Mouse (Mus musculus): ENCODE results near the gene Gna14.

Gna14 gene

DNA sequence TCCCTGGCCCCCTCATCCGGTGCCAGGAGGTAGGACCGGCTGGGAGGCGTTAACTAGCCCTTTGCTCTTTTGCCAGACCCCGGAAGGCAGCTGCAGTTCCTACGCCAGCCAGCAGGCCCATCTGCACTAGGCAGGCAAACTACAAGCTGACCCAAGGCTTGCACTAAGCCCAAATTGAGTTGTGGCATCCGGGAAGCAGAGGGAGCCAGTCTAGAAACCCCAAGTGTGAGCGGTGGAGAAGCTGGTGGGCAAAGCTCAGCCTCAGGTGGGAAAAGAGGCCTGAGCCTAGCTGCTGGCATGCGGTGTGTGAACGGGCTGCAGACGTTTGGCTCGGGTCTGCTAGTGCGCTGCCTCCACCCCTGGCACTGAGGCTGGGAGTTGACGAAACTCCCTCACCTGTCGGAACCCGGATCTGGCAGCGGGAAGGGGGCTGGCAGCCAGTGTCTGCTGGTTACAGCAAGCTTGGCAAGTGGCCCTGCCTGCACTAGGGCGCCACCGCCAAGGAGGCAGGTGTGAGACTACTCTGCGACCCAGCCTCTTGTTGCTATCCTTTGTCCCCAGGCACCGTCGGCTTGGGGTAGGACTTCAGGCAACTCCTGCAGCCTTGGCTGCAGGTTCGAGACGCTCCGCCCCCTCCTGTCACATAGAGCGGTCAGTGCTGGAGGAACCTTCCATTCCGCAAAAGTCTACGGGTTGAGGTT lies at the start of gene Gna14:
Gene Gna14, plus strand, starts transcription at position 232 of the 701 bp plus-strand sequence.
- DNase-seq: peak; percentile 83

DNA sequence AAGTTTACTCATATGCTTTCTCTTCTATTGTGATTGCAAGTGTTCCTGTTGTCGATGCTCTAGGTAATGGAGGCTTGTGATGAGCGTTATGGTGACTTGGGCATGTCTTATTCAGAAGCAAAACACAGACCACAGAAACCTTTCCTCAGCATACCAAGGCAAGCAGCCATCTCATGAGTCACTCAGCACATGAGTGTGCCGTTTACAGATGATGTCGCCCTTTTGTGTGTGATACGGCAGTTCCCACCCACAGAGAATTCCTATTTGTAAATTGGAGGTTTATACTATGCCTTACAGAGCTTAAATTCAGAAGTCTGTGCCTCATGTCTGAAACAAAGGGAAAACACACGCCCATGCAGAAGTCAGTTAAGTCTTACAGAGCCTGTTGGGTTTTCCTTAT lies 49.0 kb upstream of the Gna14 start:
- no peak for DNase-seq

DNA sequence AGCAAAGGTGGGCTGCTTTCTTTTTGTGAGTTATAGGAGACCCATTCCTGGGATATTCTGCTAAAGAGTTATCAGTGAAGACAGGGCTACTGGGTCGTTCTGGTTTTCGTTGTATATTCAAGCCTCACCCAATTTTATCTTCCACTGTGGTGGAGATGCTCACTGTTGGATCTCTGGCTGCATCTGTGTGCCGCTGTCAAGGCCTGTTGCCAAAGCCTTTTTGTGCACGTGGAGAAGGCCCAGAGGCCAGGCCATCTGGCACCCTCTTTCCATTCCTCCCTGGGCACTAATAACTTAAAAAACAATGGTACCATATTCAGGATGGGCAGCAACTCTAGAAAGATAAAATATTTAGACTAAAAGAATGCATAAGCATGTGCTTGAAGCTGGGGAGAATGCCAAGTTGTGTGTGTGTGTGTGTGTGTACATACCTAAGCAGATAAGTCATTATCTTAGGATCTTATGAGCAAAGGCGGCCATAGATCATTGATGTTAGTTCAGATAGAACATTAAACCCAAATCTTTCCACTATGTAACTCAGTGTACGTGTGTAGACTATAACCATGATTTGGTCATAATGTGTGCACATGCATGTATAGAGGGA lies 45.3 kb upstream of the Gna14 start:
- no peak for DNase-seq

DNA sequence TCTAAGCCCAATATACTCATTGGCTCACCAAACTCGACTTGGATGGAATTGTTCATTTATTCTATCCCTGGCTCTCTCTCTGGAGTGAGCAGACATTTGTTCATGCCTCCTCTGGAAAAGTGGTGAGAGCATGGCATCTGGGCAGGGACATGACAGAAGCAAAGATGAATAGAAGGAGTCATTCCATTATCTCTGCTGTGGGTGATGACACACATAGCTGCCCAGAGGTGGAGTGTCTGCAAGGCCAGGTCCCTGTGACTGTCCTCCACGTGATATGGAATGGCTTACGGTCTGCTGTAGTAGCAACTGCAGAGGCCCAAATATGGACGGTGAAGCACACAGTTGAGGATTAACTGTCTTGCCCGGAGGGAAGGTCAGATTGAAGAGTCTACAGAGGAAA lies 41.2 kb upstream of the Gna14 start:
- no peak for DNase-seq

DNA sequence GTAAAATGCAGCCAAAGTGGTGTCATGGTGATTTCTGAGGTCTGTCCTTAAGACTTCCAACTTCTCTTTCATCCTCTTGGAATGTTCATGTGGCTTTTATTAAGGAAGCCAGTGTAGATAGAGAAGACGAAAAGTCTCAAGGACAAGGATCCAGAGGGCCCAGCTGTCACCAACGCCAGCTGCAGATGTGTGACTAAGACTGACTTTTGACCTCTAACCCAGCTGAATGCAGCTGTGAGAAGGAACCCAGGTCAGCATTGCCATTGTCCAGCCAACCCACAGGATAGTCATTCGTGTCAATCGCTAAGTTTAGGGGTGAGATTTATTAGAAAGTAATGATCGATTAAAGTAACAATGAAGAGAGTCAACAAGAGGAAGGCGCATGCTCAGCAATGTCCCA lies 32.5 kb upstream of the Gna14 start:
- DNase-seq: peak; percentile 10

DNA sequence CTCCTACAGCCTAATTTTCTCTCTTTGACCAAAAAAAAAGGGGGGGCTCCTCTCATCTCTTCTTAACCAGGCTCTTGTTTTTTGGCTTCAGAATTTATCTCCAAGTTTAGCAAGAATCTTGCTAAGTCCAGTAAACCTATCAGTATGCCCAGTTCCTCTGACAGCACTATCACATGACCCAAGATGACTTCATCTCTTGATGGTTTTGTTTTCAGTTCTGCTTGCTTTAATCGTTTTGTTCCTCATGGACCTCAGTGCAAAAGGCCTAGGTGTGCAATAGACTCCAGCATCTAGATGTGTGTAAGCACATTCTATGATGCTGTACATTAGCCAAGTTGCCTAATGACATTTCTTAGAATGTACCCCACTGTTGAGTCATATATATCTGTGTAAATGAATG lies 27.8 kb upstream of the Gna14 start:
- no peak for DNase-seq

DNA sequence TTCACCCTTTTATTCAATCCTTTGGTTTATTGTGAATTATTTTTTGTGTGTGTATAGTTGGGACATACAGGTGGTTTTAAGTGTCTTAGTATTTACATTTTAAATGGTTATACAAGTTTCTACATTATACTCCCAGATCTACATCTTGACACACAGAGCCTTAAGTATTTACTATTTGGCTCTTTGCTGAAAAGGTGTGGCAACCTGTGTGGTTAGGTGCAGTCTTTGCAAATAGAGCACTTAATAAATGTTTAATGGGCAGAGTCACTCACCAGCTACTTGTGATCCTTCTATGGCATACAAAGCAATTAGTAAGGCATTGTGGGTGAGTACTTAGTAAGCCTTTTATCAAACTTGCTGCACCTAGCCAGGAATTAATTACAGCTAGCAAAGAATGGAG lies 24.3 kb upstream of the Gna14 start:
- no peak for DNase-seq

DNA sequence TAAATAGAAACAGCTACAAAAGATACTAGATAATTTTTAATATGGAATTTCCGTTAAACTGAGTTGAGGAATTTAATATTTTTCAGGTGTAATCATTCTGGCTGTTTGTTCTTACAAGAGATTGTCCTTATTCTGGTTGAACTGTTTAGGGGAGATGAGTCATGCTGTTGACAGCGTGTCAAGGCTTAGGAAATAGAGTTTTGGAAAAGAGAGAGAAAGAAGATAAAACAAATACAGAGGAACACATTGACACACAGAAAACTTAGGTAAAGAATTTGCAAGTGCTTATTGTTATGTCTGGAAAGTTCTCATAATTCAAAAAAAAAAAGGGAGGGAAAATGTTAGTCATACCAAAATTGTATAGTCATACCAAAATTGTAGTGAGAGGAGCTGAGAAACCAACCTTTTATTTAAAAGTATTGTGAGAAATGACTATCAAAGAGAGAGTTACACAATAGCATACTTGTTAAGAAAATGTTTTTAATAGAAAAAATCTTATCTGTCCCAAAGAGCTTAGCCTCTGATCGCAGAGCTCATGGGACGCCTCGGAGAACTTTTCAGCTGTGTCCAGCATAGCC lies 17.4 kb upstream of the Gna14 start:
- DNase-seq: no peak

DNA sequence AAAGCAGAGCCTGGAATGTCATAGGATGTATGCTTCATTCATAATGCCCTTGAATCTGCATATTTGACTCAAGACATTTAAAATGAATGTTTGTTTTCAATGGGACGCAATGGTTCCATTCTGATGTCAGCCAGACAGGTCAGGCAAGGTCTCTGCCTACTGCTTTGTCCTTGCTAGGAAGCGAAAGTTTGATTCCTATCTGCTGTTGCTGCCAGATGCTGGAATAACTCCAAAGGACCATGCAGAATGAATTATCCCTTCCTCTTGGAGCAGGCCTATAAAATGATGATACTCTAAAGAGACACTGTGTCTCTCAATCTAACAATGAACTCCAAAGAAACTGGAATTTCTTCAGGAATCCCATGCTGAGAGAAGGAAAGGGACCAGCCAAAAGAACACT lies 10.0 kb upstream of the Gna14 start:
- peak; percentile 43 for DNase-seq

DNA sequence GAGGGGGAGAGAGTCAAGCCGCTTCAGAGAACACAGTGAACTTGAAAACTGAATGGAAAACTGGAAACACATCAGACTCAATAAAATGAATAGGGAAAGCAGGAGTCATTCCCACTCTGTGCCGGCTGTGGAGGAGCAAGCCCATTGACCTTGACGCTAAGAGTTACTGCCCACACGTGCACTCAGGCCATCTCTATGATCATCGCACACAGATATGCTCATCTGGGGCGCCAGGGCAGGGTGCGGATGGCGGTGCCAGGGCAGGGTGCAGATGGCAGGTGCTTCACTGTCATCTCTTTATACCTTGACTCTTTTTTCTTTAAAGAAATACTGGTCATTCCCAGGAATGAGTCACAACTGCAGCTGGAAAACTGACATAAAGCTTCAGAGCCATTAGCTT lies 4.2 kb upstream of the Gna14 start:
- DNase-seq: no peak

DNA sequence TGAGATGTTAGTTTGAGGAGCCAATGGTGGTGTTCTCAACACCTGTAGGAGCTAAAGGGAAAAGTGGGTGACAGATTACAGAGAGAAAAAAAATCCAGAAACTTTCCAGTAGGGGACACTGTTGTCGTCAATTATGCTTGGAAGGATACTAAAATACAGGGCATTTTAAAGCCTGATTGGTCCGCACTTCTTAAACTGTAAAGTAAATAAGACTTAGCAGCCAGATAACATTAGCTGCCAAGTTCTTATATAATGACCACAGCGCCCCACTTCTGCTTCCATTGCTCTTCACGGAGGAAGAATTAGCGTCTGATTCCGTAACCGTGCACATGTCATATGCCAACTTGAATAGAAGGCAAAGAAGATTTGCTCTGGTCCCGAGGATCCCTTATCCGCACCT lies 683 bp upstream of the Gna14 start:
- DNase-seq: peak; percentile 62

DNA sequence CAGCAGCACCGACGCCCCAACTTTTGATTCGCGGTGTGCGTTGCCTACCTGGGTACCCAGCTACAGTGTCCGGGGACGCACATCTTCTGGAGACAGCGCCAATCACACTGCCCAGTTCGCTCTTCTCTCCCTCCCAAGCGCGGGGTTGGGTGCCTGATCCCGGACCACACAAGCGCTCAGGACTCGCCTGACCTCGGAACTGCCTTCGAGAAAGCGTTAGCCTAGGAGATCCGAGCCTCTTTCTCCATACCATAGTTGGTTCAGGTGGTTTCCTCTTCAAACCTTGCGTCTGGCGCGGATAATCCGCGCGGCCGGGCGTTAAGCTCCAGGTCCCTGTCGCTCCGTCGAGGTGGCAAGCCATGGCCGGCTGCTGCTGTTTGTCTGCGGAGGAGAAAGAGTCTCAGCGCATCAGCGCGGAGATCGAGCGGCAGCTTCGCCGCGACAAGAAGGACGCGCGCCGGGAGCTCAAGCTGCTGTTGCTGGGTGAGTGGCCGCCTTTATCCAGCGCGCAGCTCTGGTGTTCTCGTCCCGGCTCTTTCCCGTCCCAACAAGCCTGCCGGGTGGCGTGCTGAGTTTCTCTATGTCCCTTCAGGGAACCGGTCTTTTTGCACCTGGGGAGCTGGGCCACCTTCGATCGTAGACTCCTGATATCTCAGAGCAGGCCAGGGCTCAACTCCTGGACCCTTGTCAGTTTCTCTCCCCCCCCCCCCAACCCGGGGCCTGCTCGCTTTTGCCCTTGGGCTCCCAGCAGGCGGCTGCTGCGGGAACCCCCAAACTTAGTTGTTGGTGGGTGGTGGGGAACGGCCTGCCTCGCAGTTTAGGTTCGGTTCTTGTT lies 990 bp downstream of the Gna14 start:
- DNase-seq: peak; percentile 18

DNA sequence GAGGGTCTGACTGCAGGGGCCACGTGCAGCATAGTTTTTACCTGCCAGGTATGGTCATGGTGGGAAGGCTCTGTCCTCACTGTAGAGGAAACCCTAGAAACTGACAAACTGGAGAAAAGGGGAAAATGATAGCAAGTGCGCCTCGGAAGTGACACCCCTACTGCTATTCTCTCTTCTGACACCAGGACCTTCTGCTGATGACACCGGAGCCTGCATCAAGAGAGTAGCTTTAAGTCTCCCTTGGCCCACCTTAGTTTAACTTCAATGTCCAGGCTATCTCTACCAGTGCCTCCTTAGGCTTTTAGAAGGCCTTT lies 1.6 kb downstream of the Gna14 start:
- DNase-seq: no peak

DNA sequence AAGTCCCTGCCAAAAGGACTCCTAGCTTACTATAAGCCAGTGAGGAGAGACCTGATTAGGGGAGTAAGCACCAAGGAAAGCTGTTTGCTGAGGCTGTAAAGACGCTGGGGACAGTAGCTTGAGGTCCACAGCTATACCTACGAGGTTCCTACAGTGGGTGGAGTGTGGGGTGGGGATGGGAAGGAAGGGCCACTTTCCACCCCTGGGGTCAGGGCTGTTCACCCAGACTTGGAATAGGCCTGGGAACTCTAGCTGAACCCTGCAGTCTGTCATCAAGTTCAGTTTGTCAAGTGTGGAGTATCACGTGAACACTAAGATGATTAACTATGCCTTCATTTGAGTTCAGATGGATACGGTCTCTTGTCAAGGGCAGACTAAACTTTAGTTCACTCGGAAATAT lies 2.3 kb downstream of the Gna14 start:
- peak; percentile 68 for DNase-seq

DNA sequence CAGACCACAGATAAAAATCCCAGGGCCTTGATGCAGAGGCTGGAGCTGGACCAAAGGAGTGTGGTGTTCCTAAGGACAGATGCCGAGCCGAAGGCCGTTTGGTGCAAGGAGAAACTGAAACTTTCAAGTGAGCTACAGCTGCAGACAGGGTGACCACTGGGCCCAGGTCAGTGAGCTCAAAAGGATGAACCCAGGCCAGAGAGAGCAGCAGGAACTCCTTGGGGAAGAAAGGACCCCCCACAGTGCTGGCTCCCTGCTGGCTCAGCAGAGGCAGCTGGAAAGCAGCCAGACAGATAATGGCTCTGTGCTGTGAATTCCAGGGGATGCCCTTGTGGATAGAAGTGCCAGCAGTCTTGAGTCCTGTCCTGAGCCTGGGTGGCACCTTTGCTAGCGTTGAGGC lies 3.7 kb downstream of the Gna14 start:
- peak; percentile 78 for DNase-seq

DNA sequence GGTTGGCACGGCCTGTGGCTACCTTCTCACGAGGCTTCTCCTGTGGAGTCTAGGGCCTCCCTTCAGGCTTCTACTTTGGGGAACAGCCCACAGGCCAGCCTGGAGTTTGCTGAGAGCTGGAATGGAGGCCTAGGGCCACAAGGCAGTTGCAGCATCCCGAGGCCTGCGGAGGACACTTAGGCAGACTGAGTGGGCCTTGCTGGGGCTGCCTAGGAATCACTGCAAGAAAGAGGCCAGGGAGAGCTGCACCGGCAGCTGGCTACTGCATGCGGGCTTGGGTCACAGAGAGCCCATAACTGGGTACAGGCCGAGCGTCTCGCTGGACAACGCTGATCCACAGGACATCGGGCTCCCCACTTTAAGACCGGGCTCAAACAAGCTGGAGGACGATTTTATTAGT lies 4.3 kb downstream of the Gna14 start:
- no peak for DNase-seq

DNA sequence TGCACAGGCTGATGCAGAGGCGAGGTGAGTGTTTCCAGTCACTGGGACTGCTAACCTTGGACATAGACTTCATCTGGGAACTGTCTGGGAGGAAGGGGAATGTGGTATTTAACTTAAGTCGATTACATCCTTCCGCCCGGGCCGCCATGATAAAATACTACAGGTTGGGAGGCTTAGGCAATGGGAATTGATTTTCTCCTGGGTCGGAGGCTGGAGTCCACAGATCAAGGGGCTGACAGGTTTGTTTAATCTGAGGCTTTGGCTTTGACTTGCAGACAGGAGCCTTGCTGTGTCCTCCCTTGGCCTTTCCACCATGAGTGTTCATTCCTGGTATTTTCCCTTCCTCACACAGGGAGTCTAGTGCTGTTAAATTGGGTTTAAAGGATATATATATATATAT lies 5.8 kb downstream of the Gna14 start:
- DNase-seq: no peak

DNA sequence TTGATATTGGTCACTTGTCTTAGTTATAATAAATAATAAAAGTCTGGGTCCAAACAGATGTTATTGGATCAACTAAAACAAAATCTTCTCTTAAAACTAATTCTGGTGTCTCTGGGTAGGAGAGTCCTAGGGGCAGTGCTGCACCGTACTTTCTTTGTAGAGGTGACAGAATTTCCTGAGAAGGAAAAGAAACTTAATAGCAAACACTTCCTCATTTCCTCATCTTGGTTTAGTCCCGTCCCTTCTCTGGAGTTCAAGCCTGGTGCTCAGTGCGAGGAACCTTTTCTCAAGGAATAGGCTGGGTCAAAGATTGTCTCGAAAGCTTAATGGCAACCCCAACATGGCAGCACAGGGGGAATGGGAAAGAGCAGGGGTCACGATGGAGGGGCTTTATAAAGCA lies 7.8 kb downstream of the Gna14 start:
- DNase-seq: no peak

DNA sequence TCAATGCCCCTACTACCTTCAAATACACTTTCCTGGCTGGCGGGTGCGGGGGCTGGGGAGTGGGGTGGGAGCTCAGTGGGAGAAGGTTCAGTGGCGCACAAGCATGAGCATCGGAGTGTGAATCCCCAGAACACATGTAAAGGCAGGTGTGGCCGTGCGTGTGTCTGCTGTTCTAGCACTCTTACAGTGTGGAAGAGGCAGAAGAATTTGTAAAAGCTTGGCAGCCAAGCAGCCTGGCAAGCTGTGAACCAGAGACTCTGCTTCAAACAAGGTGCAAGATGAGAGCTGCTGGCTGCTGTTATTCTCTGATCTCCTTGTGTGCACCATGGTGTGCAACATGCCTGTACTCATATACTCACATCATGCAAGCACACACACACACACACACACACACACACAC lies 11.1 kb downstream of the Gna14 start:
- no peak for DNase-seq

DNA sequence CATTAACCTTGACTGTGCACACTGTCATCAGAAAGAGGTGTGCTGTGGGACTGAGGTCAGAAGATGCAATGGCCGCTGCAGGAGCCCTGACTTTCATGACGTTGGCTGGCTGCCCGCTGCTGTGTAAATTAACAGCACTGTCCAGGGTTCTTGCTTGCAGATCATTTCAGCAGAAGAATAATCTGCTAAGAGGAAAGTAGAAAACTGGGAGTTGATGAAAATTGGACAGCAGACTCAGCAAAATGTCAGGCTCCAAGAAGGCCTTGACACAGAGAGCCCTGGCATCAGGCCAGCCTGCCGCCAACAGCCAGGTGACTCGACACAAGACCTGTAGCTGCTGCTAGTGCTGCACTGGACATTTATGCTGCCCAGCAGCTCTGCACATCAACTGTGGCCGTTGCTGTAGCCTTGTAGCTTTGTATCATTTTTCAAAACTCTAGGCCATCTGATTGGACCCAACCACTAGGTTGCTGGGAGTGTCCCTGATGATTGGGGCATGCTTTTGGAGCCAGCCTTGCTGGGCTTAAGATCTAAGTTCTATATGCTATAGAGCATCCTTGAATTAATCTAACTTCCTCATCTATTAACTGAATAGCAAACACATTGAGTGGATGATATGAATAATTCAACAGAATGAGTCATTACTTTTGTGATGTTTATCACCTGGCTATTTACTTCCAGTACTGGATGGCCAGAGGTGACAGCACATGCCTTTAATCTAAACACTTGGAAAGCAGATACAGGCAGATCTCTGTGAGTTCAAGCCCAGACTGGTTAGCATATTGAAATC lies 12.5 kb downstream of the Gna14 start:
- DNase-seq: peak; percentile 43

DNA sequence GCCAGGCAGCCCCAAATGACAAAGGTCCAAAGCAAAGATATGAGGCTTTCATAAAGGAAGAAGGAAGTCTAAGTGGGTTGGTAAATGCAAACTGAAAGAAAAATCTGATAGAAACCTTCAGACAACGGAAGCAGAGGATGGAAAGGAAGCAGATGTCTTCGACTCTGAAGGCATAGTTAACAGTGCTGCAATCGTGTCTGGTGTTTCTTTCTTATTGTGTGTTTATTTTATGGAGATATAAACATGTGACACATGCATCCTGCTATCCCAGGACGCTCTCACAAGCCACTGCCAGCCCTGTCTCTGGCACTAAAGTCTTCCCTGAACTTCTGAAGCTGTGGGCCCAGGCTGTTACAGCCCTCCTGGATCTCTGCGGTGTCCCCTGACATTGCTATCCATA lies 13.2 kb downstream of the Gna14 start:
- DNase-seq: no peak

DNA sequence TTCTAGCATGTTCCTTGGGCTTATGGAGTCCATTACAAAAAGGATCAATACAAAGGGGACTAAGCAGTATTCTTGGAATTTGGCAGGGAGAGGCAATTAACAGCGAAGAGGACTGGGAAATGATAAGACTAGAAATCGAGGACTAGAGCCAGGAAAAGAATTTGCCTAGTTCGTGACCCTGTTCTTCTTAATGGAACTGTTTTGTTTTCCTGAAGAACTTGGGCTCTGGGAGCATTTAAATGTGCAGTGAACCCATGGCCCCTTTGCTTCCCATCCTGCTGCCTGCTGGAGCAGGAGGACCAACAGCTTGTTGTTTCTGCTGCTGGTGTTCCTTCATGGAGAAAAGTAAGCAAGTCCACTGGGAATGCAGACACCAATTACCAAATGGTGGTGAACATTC lies 15.3 kb downstream of the Gna14 start:
- peak; percentile 34 for DNase-seq

DNA sequence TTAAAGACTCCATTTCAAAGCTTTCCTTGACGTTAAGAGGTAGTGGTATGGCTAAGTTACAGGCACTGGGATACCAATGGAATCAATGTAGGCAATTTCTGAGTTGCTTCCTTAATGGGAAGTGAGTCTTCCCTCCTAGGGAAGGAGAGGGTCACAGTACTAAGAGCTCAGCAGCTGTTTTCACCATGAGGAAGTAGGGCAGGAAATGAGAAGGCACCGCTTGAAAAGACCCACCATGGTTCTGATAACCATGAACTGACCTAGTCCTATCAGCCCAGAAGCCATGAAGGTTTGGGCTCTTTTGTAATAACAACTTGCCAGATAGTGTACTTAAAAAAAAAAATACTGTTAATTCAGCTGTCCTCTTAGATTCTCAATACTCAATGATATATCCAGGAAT lies 20.6 kb downstream of the Gna14 start:
- no peak for DNase-seq

All from kidney, adult 9 months (tissue).